Comparison of ENCODE assay signal across 9 mouse cellular contexts in genomic region chr9:35115299-35115698, GRCm38 (mm10). TPM values are rescaled to one million over a fixed set of nuclear protein-coding genes. Genes with fewer than 3 reads are reported as not detected.
DNase-seq lines count a peak whose midpoint lies in the region; ATAC-seq and TF ChIP-seq lines count a peak whose summit lies in the region.
"Had no signal": no experiment of that assay in that cellular context is flagged by ENCODE, and none has a peak within 500 bp of the region (broad histone marks: within the 10 kb centered on the region; RNA-seq: fewer than 3 reads in every experiment).

No protein-coding gene starts in this region.

- H3K9ac ChIP-seq in liver, adult 2 months (ENCODE audit: low read depth, low read length), result peak overlapping the region; percentile 90
- H3K9ac ChIP-seq in intestine, embryonic 14.5 days (ENCODE audit: low read length), result 0 out of 2 replicates have a peak overlapping the region, but pooled peaks have one; percentile 76
- H3K9ac ChIP-seq in neural tube, embryonic 12.5 days, result no peak overlapping the region

- TF ChIP-seq POLR2A in liver, adult 2 months (IDR thresholded peaks at IDR 0.05; ENCODE audit: extremely low read depth, insufficient read depth, low read length), result no peak
- no peak for TF ChIP-seq POLR2A in embryonic fibroblast, embryonic 13.5 days (IDR thresholded peaks at IDR 0.05; ENCODE audit: low read depth, low read length)
- no peak for TF ChIP-seq POLR2A in thymus, adult 2 months (IDR thresholded peaks at IDR 0.05; ENCODE audit: control insufficient read depth, extremely low read depth, insufficient read depth, low read length, poor library complexity)

- peaks cover 50% of the 10 kb centered on the region; the same call in 1 of the 2 replicates for H3K79me2 ChIP-seq in liver, adult 2 months (ENCODE audit: control insufficient read depth, insufficient read depth, low read length)

- H3K4me2 ChIP-seq in intestine, embryonic 14.5 days (ENCODE audit: low read length), result peak overlapping the region; percentile 80
- H3K4me2 ChIP-seq in neural tube, embryonic 12.5 days (replicated peaks), result peak overlapping the region; percentile 88

- WGBS in liver, adult 2 months, result 22% methylated on average over 4 of the region's 4 CpGs
- 37% methylated on average over 4 of the region's 4 CpGs for WGBS in intestine, embryonic 14.5 days
- WGBS in neural tube, embryonic 12.5 days, result 61% methylated on average over 3 of the region's 4 CpGs
- 65% methylated on average over 3 of the region's 4 CpGs for WGBS in thymus, adult 2 months

- TF ChIP-seq CTCF in liver, adult 2 months (IDR thresholded peaks at IDR 0.05; ENCODE audit: low read depth, low read length), result no peak
- no peak for TF ChIP-seq CTCF in embryonic fibroblast, embryonic 13.5 days (IDR thresholded peaks at IDR 0.05; ENCODE audit: borderline replicate concordance, insufficient read depth, low read length)
- TF ChIP-seq CTCF in thymus, adult 2 months (IDR thresholded peaks at IDR 0.05; ENCODE audit: borderline replicate concordance, control insufficient read depth, extremely low read depth, insufficient read depth, low read length, poor library complexity), result no peak

- peak overlapping the region; percentile 86 for H3K27ac ChIP-seq in liver, adult 2 months (replicated peaks; ENCODE audit: insufficient read depth, low read depth, low read length)
- 0 out of 2 replicates have a peak overlapping the region, but pooled peaks have one; percentile 7 for H3K27ac ChIP-seq in embryonic fibroblast, embryonic 13.5 days (ENCODE audit: insufficient read depth, low read length)
- H3K27ac ChIP-seq in intestine, embryonic 14.5 days (ENCODE audit: low read depth), result no peak overlapping the region
- H3K27ac ChIP-seq in neural tube, embryonic 12.5 days, result no peak overlapping the region
- H3K27ac ChIP-seq in thymus, adult 2 months (ENCODE audit: control insufficient read depth, insufficient read depth, low read length), result no peak overlapping the region

- no peak for ATAC-seq in intestine, embryonic 14.5 days (replicated peaks; ENCODE audit: low FRiP score, low TSS enrichment, low read depth)
- ATAC-seq in neural tube, embryonic 12.5 days (ENCODE audit: low FRiP score, low read depth), result no peak

- no peaks in the 10 kb centered on the region for H3K27me3 ChIP-seq in liver, adult 2 months (ENCODE audit: control insufficient read depth, insufficient read depth, low read length)
- H3K27me3 ChIP-seq in intestine, embryonic 14.5 days (replicated peaks; ENCODE audit: control insufficient read depth, insufficient read depth, low read length), result no peaks in the 10 kb centered on the region
- no peaks in the 10 kb centered on the region for H3K27me3 ChIP-seq in neural tube, embryonic 12.5 days (replicated peaks)
- H3K27me3 ChIP-seq in thymus, adult 2 months (ENCODE audit: control insufficient read depth, insufficient read depth, low read length), result no peaks in the 10 kb centered on the region

- no peaks in the 10 kb centered on the region for H3K9me3 ChIP-seq in intestine, embryonic 14.5 days (ENCODE audit: control insufficient read depth, low read length)
- no peaks in the 10 kb centered on the region for H3K9me3 ChIP-seq in neural tube, embryonic 12.5 days

- peaks cover 36% of the 10 kb centered on the region for H3K4me1 ChIP-seq in liver, adult 2 months (ENCODE audit: control insufficient read depth, insufficient read depth, low read length)
- peaks cover 22% of the 10 kb centered on the region for H3K4me1 ChIP-seq in embryonic fibroblast, embryonic 13.5 days (ENCODE audit: control insufficient read depth, insufficient read depth, low read length)
- peaks cover 15% of the 10 kb centered on the region for H3K4me1 ChIP-seq in intestine, embryonic 14.5 days (replicated peaks; ENCODE audit: control insufficient read depth, insufficient read depth, low read length)
- H3K4me1 ChIP-seq in neural tube, embryonic 12.5 days, result peaks cover 30% of the 10 kb centered on the region
- peaks cover 17% of the 10 kb centered on the region for H3K4me1 ChIP-seq in thymus, adult 2 months (replicated peaks; ENCODE audit: control insufficient read depth, insufficient read depth, low read length)

- no peaks in the 10 kb centered on the region for H3K36me3 ChIP-seq in liver, adult 2 months (ENCODE audit: control insufficient read depth, insufficient read depth, low read length)
- H3K36me3 ChIP-seq in intestine, embryonic 14.5 days (ENCODE audit: control insufficient read depth, insufficient read depth, low read length), result no peaks in the 10 kb centered on the region
- H3K36me3 ChIP-seq in neural tube, embryonic 12.5 days, result no peaks in the 10 kb centered on the region
- H3K36me3 ChIP-seq in thymus, adult 2 months (ENCODE audit: control insufficient read depth, insufficient read depth, low read length), result no peaks in the 10 kb centered on the region

- DNase-seq in liver, adult 2 months (ENCODE audit: extremely low read depth, low read depth, low spot score), result no peak
- DNase-seq in liver, result no peak
- no peak for DNase-seq in intestine, embryonic 14.5 days (ENCODE audit: low spot score)
- no peak for DNase-seq in spleen, postnatal 4 days (ENCODE audit: low spot score in 2 of 2)
- no peak for DNase-seq in cerebellum, postnatal 25 days
- DNase-seq in thymus, adult 2 months, result no peak
- DNase-seq: thymus, postnatal 25 days had no signal

- H3K4me3 ChIP-seq in liver, adult 2 months (ENCODE audit: insufficient read depth, low read depth, low read length), result peak overlapping the region; percentile 75
- peak overlapping the region; percentile 68 for H3K4me3 ChIP-seq in embryonic fibroblast, embryonic 13.5 days (ENCODE audit: insufficient read depth, low read length)
- peak overlapping the region; percentile 70 for H3K4me3 ChIP-seq in intestine, embryonic 14.5 days (ENCODE audit: low read depth, low read length)
- no peak overlapping the region for H3K4me3 ChIP-seq in neural tube, embryonic 12.5 days
- no peak overlapping the region for H3K4me3 ChIP-seq in thymus, adult 2 months (ENCODE audit: control insufficient read depth, insufficient read depth, low read length)

RNA-seq across cellular contexts. Expression of gene St3gal4, which starts 3.8 kb away (rescaled TPM):
- 72.2 and 74.6 TPM in 2 replicates for total RNA-seq in liver, adult 2 months (2014; rRNA removed)
- 26.5 TPM in 2 replicates for polyA plus RNA-seq in liver, adult 2 months (2012; rRNA removed)
- 21.6 and 35.4 TPM in 2 replicates for polyA plus RNA-seq in embryonic fibroblast, embryonic 13.5 days (2011; ENCODE audit: insufficient read length, low read depth, missing spikeins)
- 28.9 and 34.1 TPM in 2 replicates for polyA plus RNA-seq in intestine, embryonic 14.5 days (2014; fragmentation: Nextera tagmentation; extraction: Ambion mirVana)
- 11.5 and 11.8 TPM in 2 replicates for polyA plus RNA-seq in neural tube, embryonic 12.5 days (2016; fragmentation: Nextera tagmentation; extraction: Ambion mirVana)
- 8.9 and 10.4 TPM in 2 replicates for polyA plus RNA-seq in thymus, adult 2 months (2012; rRNA removed)

Comparison
In these comparisons a context has a peak if more than half of its experiments do, and no peak if none do; other contexts are left out.
1. H3K27ac ChIP-seq: peak in liver, adult 2 months (single experiment) and embryonic fibroblast, embryonic 13.5 days (single experiment); none in intestine, embryonic 14.5 days (single experiment), neural tube, embryonic 12.5 days (single experiment) and thymus, adult 2 months (single experiment).
2. H3K4me3 ChIP-seq: peak in liver, adult 2 months (single experiment), embryonic fibroblast, embryonic 13.5 days (single experiment) and intestine, embryonic 14.5 days (single experiment); none in neural tube, embryonic 12.5 days (single experiment) and thymus, adult 2 months (single experiment).